Mouse (Mus musculus) spleen, adult 2 months (tissue): Measurements from ENCODE around the gene Cdyl. TPM values are rescaled to one million over a fixed set of nuclear protein-coding genes. Genes with fewer than 3 reads are reported as not detected.

ENCODE experiments used
- DNase-seq, 2 experiments: peaks; one replicate each; pipeline versions ENCODE4 v3.0.0 to v3.0.0-alpha.2; 2012 to 2021; ENCODE audit warnings: low spot score in 2 of 2, low read depth in 1 of 2
- H3K27ac ChIP-seq: fragments of 200-500 bp; 2 replicates; pipeline ENCODE4 v1.5.1; 2012; ENCODE audit warnings: low read length, inconsistent platforms; ENCODE audit not compliant: insufficient read depth
- H3K27me3 ChIP-seq: fragments of 200-500 bp; 2 replicates; pipeline ENCODE4 v1.6.1; 2012; ENCODE audit warnings: mild to moderate bottlenecking, moderate library complexity, low read length, inconsistent platforms; ENCODE audit not compliant: control insufficient read depth, insufficient read depth
- H3K36me3 ChIP-seq: fragments of 200-500 bp; 2 replicates; pipeline ENCODE4 v1.6.1; 2012; ENCODE audit warnings: mild to moderate bottlenecking, low read length, inconsistent platforms; ENCODE audit not compliant: control insufficient read depth, insufficient read depth
- H3K4me1 ChIP-seq: fragments of 200-500 bp; 2 replicates; pipeline ENCODE4 v1.6.1; 2011; ENCODE audit warnings: inconsistent platforms; ENCODE audit not compliant: control insufficient read depth, insufficient read depth, insufficient read length
- H3K4me3 ChIP-seq: fragments of 200-500 bp; 2 replicates; pipeline ENCODE4 v1.5.1; 2011; ENCODE audit warnings: mild to moderate bottlenecking, inconsistent platforms; ENCODE audit not compliant: insufficient read depth, insufficient read length; ENCODE audit errors: extremely low read depth
- CTCF ChIP-seq: fragments of 200-500 bp; IDR thresholded peaks from 2 replicates; pipeline ENCODE4 v1.5.1; 2011; ENCODE audit warnings: mild to moderate bottlenecking, inconsistent platforms; ENCODE audit not compliant: insufficient read depth, insufficient read length, insufficient replicate concordance; ENCODE audit errors: extremely low read depth
- POLR2A ChIP-seq: fragments of 200-500 bp; IDR thresholded peaks from 2 replicates; pipeline ENCODE4 v1.6.1; 2011; ENCODE audit warnings: low read depth, low read length, inconsistent platforms
- WGBS: fragments of 180-500 bp; shearing (Covaris S2); methylation state at CpG from one replicate; pipeline ENCODE4 v1.1.7; 2018; 5-methylcytosine and 5-hydroxymethylcytosine counted together
- polyA plus RNA-seq: library from polyadenylated mRNA; depleted of rRNA; stranded (reverse); fragments of >200 nt; gene quantifications from 2 replicates; pipeline ENCODE4 v1.2.3, GENCODE M21; 2012

The Cdyl gene
- polyA plus RNA-seq, 1 experiment = 4.4 TPM

DNA sequence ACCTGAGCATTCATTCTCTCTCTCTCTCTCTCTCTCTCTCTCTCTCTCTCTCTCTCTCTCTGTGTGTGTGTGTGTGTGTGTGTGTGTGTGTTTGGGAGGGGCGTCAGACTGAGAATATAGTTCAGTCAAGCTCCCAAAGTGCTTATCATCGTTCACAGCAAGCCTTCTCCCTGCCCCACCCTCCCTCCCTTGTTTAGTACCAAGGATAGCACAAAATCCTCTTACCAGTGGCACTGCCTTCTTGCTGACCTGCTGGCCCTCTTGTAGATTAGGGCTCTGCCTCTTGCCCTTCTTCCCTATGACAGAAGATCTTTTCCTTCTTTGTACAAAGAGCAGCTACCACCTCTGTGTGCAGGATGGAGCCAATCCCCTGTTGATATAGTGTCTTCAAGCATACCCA lies 136.3 kb downstream of the Cdyl start:
- H3K27me3 ChIP-seq = no peaks in the 10 kb centered on the region
- H3K27ac ChIP-seq = no peak overlapping the region
- no peak overlapping the region for H3K4me3 ChIP-seq

DNA sequence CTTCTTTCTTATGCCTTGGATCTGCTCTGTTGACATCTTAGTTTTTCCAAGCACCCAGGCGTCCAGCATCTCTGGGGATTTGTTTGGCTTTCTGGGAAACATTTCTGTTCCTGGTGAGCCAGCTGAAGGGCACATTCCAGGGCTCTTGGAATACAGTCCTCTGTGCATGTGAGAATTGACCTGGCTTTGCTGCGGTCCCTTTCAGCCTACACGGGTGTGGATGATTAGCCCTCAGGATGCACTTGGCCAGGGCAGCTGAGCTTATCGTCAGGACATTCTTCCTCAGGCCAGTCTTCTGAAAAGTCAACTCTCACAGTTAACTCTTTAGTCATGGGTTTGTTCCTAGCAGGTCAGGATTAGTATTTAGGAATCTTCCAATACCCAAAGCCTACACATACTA lies 136.7 kb downstream of the Cdyl start:
- no peaks in the 10 kb centered on the region for H3K36me3 ChIP-seq
- H3K4me1 ChIP-seq = peaks cover 8% of the 10 kb centered on the region; the same call in 1 of the 2 replicates
- H3K27ac ChIP-seq = no peak overlapping the region
- H3K27me3 ChIP-seq = no peaks in the 10 kb centered on the region
- TF ChIP-seq POLR2A (no peak), CTCF (no peak)
- DNase-seq = no peak
- H3K4me3 ChIP-seq = no peak overlapping the region
- WGBS = 81% methylated on average over 4 of the region's 4 CpGs

More for the DNA sequence above, 136.3 kb downstream of the Cdyl start:
- no peak for DNase-seq
- peaks cover 8% of the 10 kb centered on the region; the same call in 1 of the 2 replicates for H3K4me1 ChIP-seq
- H3K36me3 ChIP-seq = no peaks in the 10 kb centered on the region
- WGBS = 58% methylated on average over 2 of the region's 2 CpGs
- TF ChIP-seq CTCF (no peak), POLR2A (no peak)

DNA sequence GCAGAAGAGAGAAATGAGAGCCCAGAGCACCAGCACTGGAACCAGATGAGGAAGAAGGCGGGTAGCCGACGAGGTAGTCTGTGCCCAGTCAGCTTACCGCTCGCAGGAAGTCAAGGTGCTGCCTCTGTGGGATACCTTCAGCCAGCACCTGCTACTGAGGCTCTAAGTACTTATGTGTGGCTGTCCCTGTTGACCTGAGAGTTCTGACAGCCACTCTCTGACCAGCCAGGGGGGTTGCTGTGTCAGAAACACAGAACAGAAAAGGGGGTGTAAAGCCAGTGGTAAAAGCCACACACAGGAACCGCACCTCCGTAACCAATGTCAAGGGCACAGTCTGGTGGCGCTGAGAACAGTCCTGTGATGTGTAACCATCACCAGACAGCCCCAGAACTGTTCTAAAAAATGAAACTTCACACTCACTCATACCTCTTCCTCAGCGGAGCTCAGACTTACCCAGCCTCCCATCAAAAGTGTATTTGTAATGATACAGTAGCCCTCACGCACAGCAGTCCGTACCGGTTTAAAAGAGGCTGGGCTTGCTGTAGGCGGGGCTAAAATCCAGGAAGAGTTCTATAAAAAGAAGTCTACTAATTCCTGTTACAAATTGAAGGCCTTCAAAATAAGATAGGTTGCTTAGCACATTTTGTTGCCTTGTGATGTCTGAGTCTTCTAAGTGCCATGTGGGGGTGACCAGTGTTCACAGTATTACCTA lies 138.3 kb downstream of the Cdyl start:
- Histone ChIP-seq H3K4me3 (no peak overlapping the region), H3K4me1 (peaks cover 8% of the 10 kb centered on the region; the same call in 1 of the 2 replicates), H3K27ac (0 out of 2 replicates have a peak overlapping the region, but pooled peaks have one; percentile 36), H3K36me3 (no peaks in the 10 kb centered on the region), H3K27me3 (no peaks in the 10 kb centered on the region)
- peak; percentile 7 to 20 for DNase-seq
- WGBS = 34% methylated on average over 13 of the region's 13 CpGs
- no peak for TF ChIP-seq CTCF
- TF ChIP-seq POLR2A = no peak

DNA sequence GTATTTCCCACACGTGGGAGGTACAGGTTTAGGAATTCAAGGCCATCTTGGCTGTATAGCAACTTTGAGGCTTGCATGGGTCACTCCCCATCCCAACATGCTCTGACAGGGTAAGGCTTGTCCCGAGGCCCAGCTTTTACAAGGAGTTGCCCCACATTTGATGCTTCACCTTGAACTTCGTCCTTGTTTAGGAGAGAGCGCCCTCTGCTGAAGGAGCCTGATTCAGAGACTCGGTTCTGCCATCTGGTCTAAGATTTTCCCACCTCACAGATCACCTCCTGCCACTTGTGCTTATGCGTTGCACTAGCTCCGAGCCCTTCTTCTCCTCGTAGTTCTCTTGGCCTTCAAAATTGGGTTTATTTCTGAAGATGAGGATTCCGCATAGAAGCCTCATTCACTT lies 139.0 kb downstream of the Cdyl start:
- Histone ChIP-seq H3K27ac (no peak overlapping the region), H3K36me3 (no peaks in the 10 kb centered on the region), H3K4me3 (no peak overlapping the region), H3K27me3 (no peaks in the 10 kb centered on the region), H3K4me1 (peaks cover 8% of the 10 kb centered on the region; the same call in 1 of the 2 replicates)
- TF ChIP-seq CTCF (peak; percentile 40; the same call in 1 of the 2 replicates), POLR2A (no peak)
- 71% methylated on average over 9 of the region's 9 CpGs for WGBS
- DNase-seq = peak in 1 of 2 experiments; percentile 53

DNA sequence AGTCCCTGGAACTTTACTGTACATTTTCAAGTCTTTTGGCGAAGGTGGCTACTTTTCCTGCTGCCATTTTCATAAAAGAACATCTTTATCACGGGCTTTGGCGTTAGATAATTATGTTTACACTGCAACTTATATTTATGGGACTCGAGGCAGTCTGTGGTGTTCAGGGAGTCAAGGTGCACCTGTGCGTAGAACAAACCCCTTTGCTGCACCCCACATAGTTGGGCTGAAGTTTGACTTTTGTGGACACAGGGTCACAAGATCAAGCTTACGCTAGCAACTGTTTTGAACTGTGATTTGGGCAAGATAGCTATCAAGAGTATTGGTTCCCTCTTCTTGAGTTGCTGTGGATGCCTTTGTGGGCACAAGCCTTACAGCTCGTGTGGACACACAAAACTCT lies 140.6 kb downstream of the Cdyl start:
- DNase-seq = no peak
- no peaks in the 10 kb centered on the region for H3K27me3 ChIP-seq
- WGBS = 84% methylated on average over 7 of the region's 7 CpGs
- no peak overlapping the region for H3K27ac ChIP-seq
- no peak overlapping the region for H3K4me3 ChIP-seq
- TF ChIP-seq POLR2A = no peak
- TF ChIP-seq CTCF = no peak
- H3K36me3 ChIP-seq = no peaks in the 10 kb centered on the region
- H3K4me1 ChIP-seq = peaks cover 8% of the 10 kb centered on the region; the same call in 1 of the 2 replicates

DNA sequence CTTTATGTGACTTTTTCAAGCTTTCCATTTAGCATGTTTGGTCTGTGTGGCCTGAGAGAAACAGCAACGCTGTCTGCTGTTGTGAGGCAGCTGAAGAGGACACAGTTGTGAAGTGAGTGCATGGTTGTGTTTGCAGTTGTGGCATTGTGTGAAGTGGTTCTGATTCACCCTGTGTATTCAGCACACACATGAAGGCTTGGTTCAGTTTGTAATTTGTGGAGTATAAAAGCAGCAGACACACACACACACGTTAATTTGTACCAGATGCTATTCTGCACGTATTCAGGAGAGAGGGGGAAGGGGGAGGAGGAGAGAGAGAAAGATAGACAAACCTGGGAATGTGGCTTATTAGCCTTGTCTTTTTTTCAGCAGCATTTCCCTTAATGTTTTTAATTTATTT lies 146.1 kb downstream of the Cdyl start:
- WGBS = 92% methylated on average over 3 of the region's 3 CpGs
- no peaks in the 10 kb centered on the region for H3K27me3 ChIP-seq
- H3K4me1 ChIP-seq = no peaks in the 10 kb centered on the region
- H3K27ac ChIP-seq = no peak overlapping the region
- H3K36me3 ChIP-seq = no peaks in the 10 kb centered on the region
- no peak overlapping the region for H3K4me3 ChIP-seq
- TF ChIP-seq CTCF (no peak), POLR2A (no peak)
- DNase-seq = no peak

DNA sequence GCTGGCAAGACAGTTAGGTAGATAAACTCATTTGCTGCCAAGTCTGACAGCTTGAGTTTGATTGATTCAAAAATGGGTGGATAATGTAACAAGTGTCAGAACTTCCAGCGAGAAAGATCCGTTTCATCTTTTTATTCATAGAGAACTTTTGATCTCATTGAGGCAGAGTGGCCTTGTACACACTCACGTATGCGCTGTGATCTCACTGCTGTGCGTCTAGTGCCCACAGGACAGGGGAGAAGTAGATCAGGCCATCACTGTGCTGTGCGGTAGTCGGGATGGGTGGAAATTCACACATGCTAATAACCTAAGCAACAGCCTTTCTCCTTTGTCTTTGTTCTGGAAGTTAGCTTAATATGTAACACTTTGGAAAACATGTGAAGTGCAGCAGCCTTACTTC lies 146.5 kb downstream of the Cdyl start:
- no peak overlapping the region for H3K27ac ChIP-seq
- H3K4me1 ChIP-seq = no peaks in the 10 kb centered on the region
- TF ChIP-seq POLR2A = no peak
- no peaks in the 10 kb centered on the region for H3K36me3 ChIP-seq
- no peak overlapping the region for H3K4me3 ChIP-seq
- DNase-seq = no peak
- 94% methylated on average over 7 of the region's 7 CpGs for WGBS
- H3K27me3 ChIP-seq = no peaks in the 10 kb centered on the region
